Mouse (Mus musculus): Measurements from ENCODE around the gene Sec16a. TPM values are rescaled to one million over a fixed set of nuclear protein-coding genes. Genes with fewer than 3 reads are reported as not detected.

Gene Sec16a
- polyA plus RNA-seq, 1 experiment, result 69.0 TPM

GRCm38 (mm10) chr2:26444368-26444767, 648 bp downstream of the Sec16a start:
- TF ChIP-seq CTCF (IDR thresholded peaks at IDR 0.05; ENCODE audit: insufficient read depth, low read length) (no peak), POLR2A (IDR thresholded peaks at IDR 0.05; ENCODE audit: borderline replicate concordance, extremely low read depth, low read depth, low read length) (no peak)
- Histone ChIP-seq H3K4me3 (replicated peaks; ENCODE audit: extremely low read depth, low read depth, low read length) (peak overlapping the region; percentile 97), H3K4me1 (ENCODE audit: control insufficient read depth, insufficient read depth, low read length) (peaks cover 17% of the 10 kb centered on the region)
- WGBS, result 1% methylated on average over 15 of the region's 15 CpGs
- no peak for DNase-seq

GRCm38 (mm10) chr2:26443876-26444275, 1.1 kb downstream of the Sec16a start:
- WGBS, result 11% methylated on average over 3 of the region's 3 CpGs
- Histone ChIP-seq H3K4me3 (replicated peaks; ENCODE audit: extremely low read depth, low read depth, low read length) (peak overlapping the region; percentile 32), H3K4me1 (ENCODE audit: control insufficient read depth, insufficient read depth, low read length) (peaks cover 17% of the 10 kb centered on the region)
- no peak for DNase-seq
- TF ChIP-seq CTCF (IDR thresholded peaks at IDR 0.05; ENCODE audit: insufficient read depth, low read length) (no peak), POLR2A (IDR thresholded peaks at IDR 0.05; ENCODE audit: borderline replicate concordance, extremely low read depth, low read depth, low read length) (no peak)

GRCm38 (mm10) chr2:26442843-26443242, 2.2 kb downstream of the Sec16a start:
- no peak for DNase-seq
- 90% methylated on average over 1 of the region's 1 CpGs for WGBS

GRCm38 (mm10) chr2:26441688-26442087, 3.3 kb downstream of the Sec16a start:
- no peak for DNase-seq
- TF ChIP-seq CTCF (IDR thresholded peaks at IDR 0.05; ENCODE audit: insufficient read depth, low read length) (no peak), POLR2A (IDR thresholded peaks at IDR 0.05; ENCODE audit: borderline replicate concordance, extremely low read depth, low read depth, low read length) (no peak)
- 47% methylated on average over 5 of the region's 5 CpGs for WGBS
- Histone ChIP-seq H3K4me3 (replicated peaks; ENCODE audit: extremely low read depth, low read depth, low read length) (no peak overlapping the region), H3K4me1 (ENCODE audit: control insufficient read depth, insufficient read depth, low read length) (peaks cover 9% of the 10 kb centered on the region)

More at GRCm38 (mm10) chr2:26442843-26443242, 2.2 kb downstream of the Sec16a start:
- TF ChIP-seq POLR2A (IDR thresholded peaks at IDR 0.05; ENCODE audit: borderline replicate concordance, extremely low read depth, low read depth, low read length), result no peak
- TF ChIP-seq CTCF (IDR thresholded peaks at IDR 0.05; ENCODE audit: insufficient read depth, low read length), result no peak
- peaks cover 17% of the 10 kb centered on the region for H3K4me1 ChIP-seq (ENCODE audit: control insufficient read depth, insufficient read depth, low read length)
- H3K4me3 ChIP-seq (replicated peaks; ENCODE audit: extremely low read depth, low read depth, low read length), result no peak overlapping the region

- no peak overlapping the region for H3K4me3 ChIP-seq (replicated peaks; ENCODE audit: extremely low read depth, low read depth, low read length)
- WGBS, result 91% methylated on average over 4 of the region's 4 CpGs
- TF ChIP-seq CTCF (IDR thresholded peaks at IDR 0.05; ENCODE audit: insufficient read depth, low read length) (no peak), POLR2A (IDR thresholded peaks at IDR 0.05; ENCODE audit: borderline replicate concordance, extremely low read depth, low read depth, low read length) (no peak)
- peaks cover 5% of the 10 kb centered on the region for H3K4me1 ChIP-seq (ENCODE audit: control insufficient read depth, insufficient read depth, low read length)
- no peak for DNase-seq
These were observed 3.8 kb downstream of the Sec16a start for GRCm38 (mm10) chr2:26441261-26441660.

GRCm38 (mm10) chr2:26439671-26440070, 5.3 kb downstream of the Sec16a start:
- Histone ChIP-seq H3K4me1 (ENCODE audit: control insufficient read depth, insufficient read depth, low read length) (peaks cover 3% of the 10 kb centered on the region; the same call in 1 of the 2 replicates), H3K4me3 (replicated peaks; ENCODE audit: extremely low read depth, low read depth, low read length) (no peak overlapping the region)
- 86% methylated on average over 6 of the region's 6 CpGs for WGBS
- DNase-seq, result no peak
- TF ChIP-seq POLR2A (IDR thresholded peaks at IDR 0.05; ENCODE audit: borderline replicate concordance, extremely low read depth, low read depth, low read length) (no peak), CTCF (IDR thresholded peaks at IDR 0.05; ENCODE audit: insufficient read depth, low read length) (no peak)

- Histone ChIP-seq H3K4me1 (ENCODE audit: control insufficient read depth, insufficient read depth, low read length) (no peaks in the 10 kb centered on the region), H3K4me3 (replicated peaks; ENCODE audit: extremely low read depth, low read depth, low read length) (no peak overlapping the region)
- WGBS, result 77% methylated on average over 7 of the region's 7 CpGs
- DNase-seq, result no peak
- TF ChIP-seq CTCF (IDR thresholded peaks at IDR 0.05; ENCODE audit: insufficient read depth, low read length), result no peak
- TF ChIP-seq POLR2A (IDR thresholded peaks at IDR 0.05; ENCODE audit: borderline replicate concordance, extremely low read depth, low read depth, low read length), result no peak
These were observed 6.6 kb downstream of the Sec16a start for GRCm38 (mm10) chr2:26438373-26438772.

GRCm38 (mm10) chr2:26437221-26437620, 7.8 kb downstream of the Sec16a start:
- 57% methylated on average over 4 of the region's 4 CpGs for WGBS
- no peak for TF ChIP-seq CTCF (IDR thresholded peaks at IDR 0.05; ENCODE audit: insufficient read depth, low read length)
- TF ChIP-seq POLR2A (IDR thresholded peaks at IDR 0.05; ENCODE audit: borderline replicate concordance, extremely low read depth, low read depth, low read length), result no peak
- Histone ChIP-seq H3K4me1 (ENCODE audit: control insufficient read depth, insufficient read depth, low read length) (no peaks in the 10 kb centered on the region), H3K4me3 (replicated peaks; ENCODE audit: extremely low read depth, low read depth, low read length) (no peak overlapping the region)
- DNase-seq, result no peak

- no peak for TF ChIP-seq CTCF (IDR thresholded peaks at IDR 0.05; ENCODE audit: insufficient read depth, low read length)
- TF ChIP-seq POLR2A (IDR thresholded peaks at IDR 0.05; ENCODE audit: borderline replicate concordance, extremely low read depth, low read depth, low read length), result no peak
- 86% methylated on average over 7 of the region's 7 CpGs for WGBS
These were observed 10.0 kb downstream of the Sec16a start for GRCm38 (mm10) chr2:26434791-26435572.

GRCm38 (mm10) chr2:26429851-26430250, 15.2 kb downstream of the Sec16a start:
- 94% methylated on average over 5 of the region's 5 CpGs for WGBS
- Histone ChIP-seq H3K4me3 (replicated peaks; ENCODE audit: extremely low read depth, low read depth, low read length) (no peak overlapping the region), H3K4me1 (ENCODE audit: control insufficient read depth, insufficient read depth, low read length) (no peaks in the 10 kb centered on the region)
- no peak for DNase-seq
- TF ChIP-seq CTCF (IDR thresholded peaks at IDR 0.05; ENCODE audit: insufficient read depth, low read length) (no peak), POLR2A (IDR thresholded peaks at IDR 0.05; ENCODE audit: borderline replicate concordance, extremely low read depth, low read depth, low read length) (no peak)

More at GRCm38 (mm10) chr2:26434791-26435572, 10.0 kb downstream of the Sec16a start:
- no peaks in the 10 kb centered on the region for H3K4me1 ChIP-seq (ENCODE audit: control insufficient read depth, insufficient read depth, low read length)
- H3K4me3 ChIP-seq (replicated peaks; ENCODE audit: extremely low read depth, low read depth, low read length), result no peak overlapping the region
- no peak for DNase-seq
